Mouse (Mus musculus) heart, postnatal 0 days (tissue): ENCODE measurements at regions not wholly inside any gene's neighbourhood (a gene's known extent, or its start where the extent isn't known, plus 50 kb on each side); places are given as distances from the start of the nearest gene placed in this dataset.
A peak's percentile ranks its signal among the peaks of the same experiment; 100 is the strongest.

Source experiments
- ATAC-seq: fragments of 200-750 bp; cut with Nextera tagmentation; 2 replicates; pipeline ENCODE4 v1.8.0; 2017; ENCODE audit warnings: low read depth, moderate number of reproducible peaks, moderate library complexity; ENCODE audit not compliant: insufficient read depth
- DNase-seq: peaks from one replicate; pipeline ENCODE4 v3.0.0-alpha.2; 2016; ENCODE audit warnings: low spot score
- H3K27ac ChIP-seq: fragments of 300-500 bp; sonication (generic); 2 replicates; pipeline ENCODE4 v1.5.1; 2014; ENCODE audit warnings: low read depth, mild to moderate bottlenecking
- H3K27me3 ChIP-seq: fragments of 300-500 bp; sonication (generic); 2 replicates; pipeline ENCODE4 v1.6.1; 2014; ENCODE audit warnings: low read length, mixed read lengths; ENCODE audit not compliant: control insufficient read depth, insufficient read depth
- H3K36me3 ChIP-seq: fragments of 300-500 bp; sonication (generic); replicated peaks from 2 replicates; pipeline ENCODE4 v1.6.1; 2014; ENCODE audit warnings: low read length, mixed read lengths; ENCODE audit not compliant: control insufficient read depth, insufficient read depth
- H3K4me1 ChIP-seq: fragments of 300-500 bp; sonication (generic); 2 replicates; pipeline ENCODE4 v1.6.1; 2014; ENCODE audit warnings: antibody characterized with exemption; ENCODE audit not compliant: control insufficient read depth, insufficient read depth
- H3K4me2 ChIP-seq: fragments of 300-500 bp; sonication (generic); 2 replicates; pipeline ENCODE4 v1.6.1; 2014; ENCODE audit warnings: low read depth, mild to moderate bottlenecking, low read length, moderate library complexity
- H3K4me3 ChIP-seq: fragments of 300-500 bp; sonication (generic); 2 replicates; pipeline ENCODE4 v1.5.1; 2014; ENCODE audit warnings: low read depth, low read length
- H3K9ac ChIP-seq: fragments of 300-500 bp; sonication (generic); replicated peaks from 2 replicates; pipeline ENCODE4 v1.6.1; 2014; ENCODE audit warnings: low read depth, low read length, mixed read lengths
- H3K9me3 ChIP-seq: fragments of 300-500 bp; sonication (generic); replicated peaks from 2 replicates; pipeline ENCODE4 v1.6.1; 2016; ENCODE audit warnings: low read length; ENCODE audit not compliant: control insufficient read depth
- CTCF ChIP-seq: IDR thresholded peaks from 2 replicates; pipeline ENCODE4 v1.5.1; 2016; ENCODE audit warnings: antibody characterized with exemption, control low read depth, low read depth
- EP300 ChIP-seq: IDR thresholded peaks from 2 replicates; pipeline ENCODE4 v1.6.1; 2016; ENCODE audit warnings: antibody characterized with exemption, low read depth
- WGBS: fragments of 180-500 bp; shearing (Covaris S2); extraction: QIAGEN DNeasy Blood & Tissue Kit; methylation state at CpG from one replicate; pipeline ENCODE4 v1.1.7; 2014; 5-methylcytosine and 5-hydroxymethylcytosine counted together

GRCm38 (mm10) chr13:37649467-37650080 lies 128.6 kb upstream of the Rreb1 start:
- H3K4me3 ChIP-seq: no peak overlapping the region
- WGBS: 64% methylated on average over 9 of the region's 9 CpGs
- DNase-seq (no peak), ATAC-seq (no peak)
- H3K4me1 ChIP-seq: peaks cover 9% of the 10 kb centered on the region; the same call in 1 of the 2 replicates
- H3K9me3 ChIP-seq: no peaks in the 10 kb centered on the region
- H3K4me2 ChIP-seq: no peak overlapping the region
- no peak overlapping the region for H3K9ac ChIP-seq
- no peaks in the 10 kb centered on the region for H3K36me3 ChIP-seq
- no peak overlapping the region for H3K27ac ChIP-seq
- H3K27me3 ChIP-seq: no peaks in the 10 kb centered on the region
- no peak for TF ChIP-seq EP300
- TF ChIP-seq CTCF: no peak

- no peaks in the 10 kb centered on the region for H3K9me3 ChIP-seq
- no peak overlapping the region for H3K9ac ChIP-seq
- no peak overlapping the region for H3K27ac ChIP-seq
- DNase-seq (no peak), ATAC-seq (no peak)
- no peak overlapping the region for H3K4me3 ChIP-seq
- no peaks in the 10 kb centered on the region for H3K36me3 ChIP-seq
- TF ChIP-seq CTCF (no peak), EP300 (no peak)
- 78% methylated on average over 10 of the region's 10 CpGs for WGBS
- H3K4me1 ChIP-seq: peaks cover 9% of the 10 kb centered on the region; the same call in 1 of the 2 replicates
- H3K4me2 ChIP-seq: no peak overlapping the region
- H3K27me3 ChIP-seq: no peaks in the 10 kb centered on the region
Measured at GRCm38 (mm10) chr13:37651221-37651946, 126.8 kb upstream of the Rreb1 start.

DNA sequence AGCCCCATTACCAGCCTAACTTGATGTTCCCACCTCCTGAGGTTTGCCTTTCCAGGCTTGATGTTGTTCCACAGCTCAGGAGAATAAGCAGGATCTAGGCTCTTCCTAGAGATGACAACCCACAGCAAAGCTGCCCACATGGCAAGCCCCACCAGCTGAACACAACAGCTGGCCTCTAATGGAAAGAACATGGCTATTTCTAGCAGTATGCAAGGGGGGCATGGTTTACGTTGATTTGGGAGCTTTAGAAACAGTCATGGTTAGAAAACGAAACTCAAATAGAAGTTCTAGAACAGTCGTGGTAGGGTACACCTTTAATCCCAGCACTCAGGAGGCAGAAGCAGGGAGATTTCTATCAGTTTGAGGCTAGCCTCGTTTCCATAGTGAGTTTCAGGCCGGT lies 123.5 kb upstream of the Rreb1 start:
- no peak overlapping the region for H3K9ac ChIP-seq
- 75% methylated on average over 5 of the region's 5 CpGs for WGBS
- H3K4me1 ChIP-seq: peaks cover 15% of the 10 kb centered on the region
- ATAC-seq (no peak), DNase-seq (no peak)
- no peaks in the 10 kb centered on the region for H3K36me3 ChIP-seq
- no peak overlapping the region for H3K4me3 ChIP-seq
- TF ChIP-seq CTCF: no peak
- TF ChIP-seq EP300: no peak
- no peak overlapping the region for H3K27ac ChIP-seq
- no peaks in the 10 kb centered on the region for H3K9me3 ChIP-seq
- H3K4me2 ChIP-seq: no peak overlapping the region
- H3K27me3 ChIP-seq: no peaks in the 10 kb centered on the region

DNA sequence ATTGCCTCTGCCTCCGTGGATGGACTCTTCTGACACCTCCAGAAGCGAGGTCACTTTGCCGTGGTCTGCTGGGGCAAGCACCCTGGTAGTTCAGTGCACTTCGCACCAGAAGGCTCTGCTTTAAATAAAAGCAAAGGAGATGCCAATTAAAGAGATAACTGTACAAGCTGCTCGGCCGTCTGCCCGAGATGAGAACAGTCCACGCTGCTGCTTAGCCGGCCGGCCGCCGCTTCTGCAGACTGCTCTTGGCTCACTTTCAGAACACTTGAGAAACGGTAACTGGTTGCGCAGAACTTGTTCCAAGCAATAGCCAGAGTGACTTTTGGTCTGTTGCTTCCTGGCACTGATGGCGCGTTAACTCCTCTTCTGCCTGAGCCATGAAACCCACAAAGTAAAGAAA lies 121.0 kb upstream of the Rreb1 start:
- no peak overlapping the region for H3K9ac ChIP-seq
- TF ChIP-seq EP300: peak; percentile 66; the same call in 1 of the 2 replicates
- TF ChIP-seq CTCF: no peak
- peak overlapping the region; percentile 43 for H3K27ac ChIP-seq
- 17% methylated on average over 16 of the region's 16 CpGs for WGBS
- peak overlapping the region; percentile 39 for H3K4me2 ChIP-seq
- H3K9me3 ChIP-seq: no peaks in the 10 kb centered on the region
- peak; percentile 88 for ATAC-seq
- no peak overlapping the region; the same call in 1 of the 2 replicates for H3K4me3 ChIP-seq
- H3K36me3 ChIP-seq: no peaks in the 10 kb centered on the region
- peak; percentile 90 for DNase-seq
- H3K4me1 ChIP-seq: peaks cover 6% of the 10 kb centered on the region; the same call in 1 of the 2 replicates
- H3K27me3 ChIP-seq: no peaks in the 10 kb centered on the region

DNA sequence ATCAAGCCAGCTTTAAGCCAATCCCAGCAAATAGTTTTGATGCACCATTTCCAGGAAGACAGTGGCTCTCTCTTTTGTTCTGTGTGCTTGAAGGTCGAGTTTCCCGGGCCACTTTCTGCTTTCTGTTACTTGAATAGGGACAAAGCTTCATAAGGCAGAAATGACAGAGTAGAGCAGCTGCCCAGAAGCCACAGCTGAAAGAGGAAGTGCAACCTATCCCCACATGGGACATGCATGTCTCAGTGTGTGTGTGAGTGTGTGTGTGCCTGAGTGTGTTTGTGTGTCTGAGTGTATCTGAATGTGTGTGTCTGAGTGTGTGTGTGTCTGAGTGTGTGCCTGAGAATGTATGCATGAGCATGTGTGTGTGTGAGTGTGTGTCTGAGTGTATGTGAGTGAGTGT lies 120.2 kb upstream of the Rreb1 start:
- TF ChIP-seq EP300 (no peak), CTCF (no peak)
- DNase-seq: peak; percentile 32
- H3K36me3 ChIP-seq: no peaks in the 10 kb centered on the region
- 7% methylated on average over 2 of the region's 2 CpGs for WGBS
- H3K27ac ChIP-seq: peak overlapping the region; percentile 43
- ATAC-seq: no peak
- H3K4me1 ChIP-seq: peaks cover 6% of the 10 kb centered on the region; the same call in 1 of the 2 replicates
- H3K27me3 ChIP-seq: no peaks in the 10 kb centered on the region
- H3K4me2 ChIP-seq: no peak overlapping the region
- H3K4me3 ChIP-seq: no peak overlapping the region
- H3K9ac ChIP-seq: no peak overlapping the region; the same call in 1 of the 2 replicates
- H3K9me3 ChIP-seq: no peaks in the 10 kb centered on the region
